Comparison of ENCODE assay signal across 15 mouse cellular contexts in genomic region chr10:122870848-122871494, GRCm38 (mm10).
A peak's percentile ranks its signal among the peaks of the same experiment; 100 is the strongest.
DNase-seq lines count a peak whose midpoint lies in the region; ATAC-seq and TF ChIP-seq lines count a peak whose summit lies in the region.
"Had no signal": no experiment of that assay in that cellular context is flagged by ENCODE, and none has a peak within 500 bp of the region (broad histone marks: within the 10 kb centered on the region; RNA-seq: fewer than 3 reads in every experiment).

No protein-coding gene starts in this region.

- H3K9me3 ChIP-seq in heart, embryonic 14.5 days (ENCODE audit: control insufficient read depth, low read length): no peaks in the 10 kb centered on the region
- H3K9me3 ChIP-seq in lung, embryonic 14.5 days (ENCODE audit: low read depth, low read length): no peaks in the 10 kb centered on the region
- H3K9me3 ChIP-seq in embryonic facial prominence, embryonic 15.5 days (replicated peaks): no peaks in the 10 kb centered on the region
- no peaks in the 10 kb centered on the region for H3K9me3 ChIP-seq in stomach, embryonic 15.5 days
- H3K9me3 ChIP-seq: forebrain, embryonic 15.5 days; midbrain, embryonic 10.5 days; neural tube, embryonic 15.5 days had no signal

- no peak for DNase-seq in heart, adult 18-20 months
- no peak for DNase-seq in lung, embryonic 14.5 days
- no peak for DNase-seq in lung, postnatal 10 days
- DNase-seq in retina, embryonic 14.5 days (ENCODE audit: low spot score): no peak
- DNase-seq: cerebellum, postnatal 36 days; gastrocnemius, adult 2 months; liver, postnatal 0 days; spleen, adult 18-20 months had no signal

- no peak for TF ChIP-seq CTCF in lung, embryonic 14.5 days (IDR thresholded peaks at IDR 0.05; ENCODE audit: low read depth)

- no peak overlapping the region for H3K9ac ChIP-seq in heart, embryonic 14.5 days (ENCODE audit: low read length)
- H3K9ac ChIP-seq in lung, embryonic 14.5 days: no peak overlapping the region
- no peak overlapping the region for H3K9ac ChIP-seq in embryonic facial prominence, embryonic 15.5 days
- no peak overlapping the region for H3K9ac ChIP-seq in stomach, embryonic 15.5 days
- H3K9ac ChIP-seq: forebrain, embryonic 15.5 days; liver, postnatal 0 days; neural tube, embryonic 15.5 days had no signal

- no peak for ATAC-seq in heart, embryonic 14.5 days (ENCODE audit: insufficient number of reproducible peaks, insufficient read depth, low FRiP score, low read depth)
- ATAC-seq in lung, embryonic 14.5 days (ENCODE audit: insufficient read depth): peak; percentile 22; the same call in 1 of the 2 replicates
- no peak for ATAC-seq in embryonic facial prominence, embryonic 15.5 days (ENCODE audit: insufficient number of reproducible peaks, low FRiP score, low TSS enrichment, low read depth)
- peak; percentile 48; the same call in 1 of the 2 replicates for ATAC-seq in stomach, embryonic 15.5 days (ENCODE audit: insufficient read depth, low FRiP score, low read depth)
- ATAC-seq in activated CD4-positive, CD25-positive, alpha-beta regulatory T cell, adult 4 months: no peak
- ATAC-seq: forebrain, embryonic 15.5 days; liver, postnatal 0 days had no signal

- no peak overlapping the region for H3K4me3 ChIP-seq in heart, embryonic 14.5 days (ENCODE audit: control insufficient read depth in 1 of 2, insufficient read depth in 1 of 2, low read depth in 1 of 2, low read length in 2 of 2)
- H3K4me3 ChIP-seq in lung, embryonic 14.5 days (ENCODE audit: low read depth, low read length): no peak overlapping the region
- H3K4me3 ChIP-seq in embryonic facial prominence, embryonic 15.5 days (replicated peaks): no peak overlapping the region
- no peak overlapping the region for H3K4me3 ChIP-seq in stomach, embryonic 15.5 days (replicated peaks)
- H3K4me3 ChIP-seq: forebrain, embryonic 15.5 days; gastrocnemius, adult 2 months; midbrain, embryonic 10.5 days; neural tube, embryonic 15.5 days had no signal

- no peak overlapping the region for H3K4me2 ChIP-seq in heart, embryonic 14.5 days (ENCODE audit: low read length)
- H3K4me2 ChIP-seq in lung, embryonic 14.5 days: no peak overlapping the region
- no peak overlapping the region for H3K4me2 ChIP-seq in embryonic facial prominence, embryonic 15.5 days (replicated peaks)
- H3K4me2 ChIP-seq in stomach, embryonic 15.5 days: no peak overlapping the region
- H3K4me2 ChIP-seq: forebrain, embryonic 15.5 days; neural tube, embryonic 15.5 days had no signal

- H3K4me1 ChIP-seq in heart, embryonic 14.5 days (ENCODE audit: control insufficient read depth in 2 of 2, insufficient read depth in 2 of 2, low read length in 2 of 2): peaks cover 10 to 14% of the 10 kb centered on the region in 2 experiments
- H3K4me1 ChIP-seq in lung, embryonic 14.5 days (ENCODE audit: insufficient read depth): peaks cover 3% of the 10 kb centered on the region; the same call in 1 of the 2 replicates
- H3K4me1 ChIP-seq in embryonic facial prominence, embryonic 15.5 days: peaks cover 11% of the 10 kb centered on the region
- H3K4me1 ChIP-seq in stomach, embryonic 15.5 days: no peaks in the 10 kb centered on the region
- H3K4me1 ChIP-seq: forebrain, embryonic 15.5 days; midbrain, embryonic 10.5 days; neural tube, embryonic 15.5 days had no signal

- no peaks in the 10 kb centered on the region for H3K27me3 ChIP-seq in heart, embryonic 14.5 days (ENCODE audit: control insufficient read depth, insufficient read depth, low read length)
- H3K27me3 ChIP-seq in lung, embryonic 14.5 days (ENCODE audit: insufficient read depth, low read length): no peaks in the 10 kb centered on the region
- H3K27me3 ChIP-seq in embryonic facial prominence, embryonic 15.5 days: no peaks in the 10 kb centered on the region
- H3K27me3 ChIP-seq in stomach, embryonic 15.5 days (replicated peaks): no peaks in the 10 kb centered on the region
- H3K27me3 ChIP-seq: forebrain, embryonic 15.5 days; neural tube, embryonic 15.5 days had no signal

- 88% methylated on average over 3 of the region's 3 CpGs for WGBS in heart, embryonic 14.5 days
- 63% methylated on average over 3 of the region's 3 CpGs for WGBS in lung, embryonic 14.5 days
- 78% methylated on average over 3 of the region's 3 CpGs for WGBS in embryonic facial prominence, embryonic 15.5 days
- 71% methylated on average over 3 of the region's 3 CpGs for WGBS in stomach, embryonic 15.5 days

- H3K27ac ChIP-seq in heart, embryonic 14.5 days (replicated peaks in 1 of 2; ENCODE audit: control insufficient read depth in 1 of 2, insufficient read depth in 1 of 2, low read depth in 2 of 2, low read length in 2 of 2): peak overlapping the region; percentile 75 to 80; a peak in 3 of 4 replicates
- H3K27ac ChIP-seq in lung, embryonic 14.5 days (ENCODE audit: low read depth): peak overlapping the region; percentile 88
- H3K27ac ChIP-seq in embryonic facial prominence, embryonic 15.5 days (replicated peaks): peak overlapping the region; percentile 18; the same call in 1 of the 2 replicates
- peak overlapping the region; percentile 58; the same call in 1 of the 2 replicates for H3K27ac ChIP-seq in stomach, embryonic 15.5 days
- H3K27ac ChIP-seq: forebrain, embryonic 15.5 days; gastrocnemius, adult 2 months; midbrain, embryonic 10.5 days; neural tube, embryonic 15.5 days had no signal

- no peaks in the 10 kb centered on the region for H3K36me3 ChIP-seq in heart, embryonic 14.5 days (ENCODE audit: control insufficient read depth, insufficient read depth, low read length)
- no peaks in the 10 kb centered on the region for H3K36me3 ChIP-seq in lung, embryonic 14.5 days (ENCODE audit: insufficient read depth)
- H3K36me3 ChIP-seq in embryonic facial prominence, embryonic 15.5 days: no peaks in the 10 kb centered on the region
- no peaks in the 10 kb centered on the region for H3K36me3 ChIP-seq in stomach, embryonic 15.5 days
- H3K36me3 ChIP-seq: forebrain, embryonic 15.5 days; midbrain, embryonic 10.5 days; neural tube, embryonic 15.5 days had no signal

Comparison
In these comparisons a context has a peak if more than half of its experiments do, and no peak if none do; other contexts are left out.
1. ATAC-seq: peak in lung, embryonic 14.5 days (single experiment) and stomach, embryonic 15.5 days (single experiment); none in heart, embryonic 14.5 days (single experiment), embryonic facial prominence, embryonic 15.5 days (single experiment) and activated CD4-positive, CD25-positive, alpha-beta regulatory T cell, adult 4 months (single experiment).
2. H3K27ac ChIP-seq: peak in every context shown above with its lines; median percentile 88 in lung, embryonic 14.5 days; 78 in heart, embryonic 14.5 days; 58 in stomach, embryonic 15.5 days; 18 in embryonic facial prominence, embryonic 15.5 days.